21 mouse cellular contexts compared by ENCODE assay signal in the genomic region with DNA sequence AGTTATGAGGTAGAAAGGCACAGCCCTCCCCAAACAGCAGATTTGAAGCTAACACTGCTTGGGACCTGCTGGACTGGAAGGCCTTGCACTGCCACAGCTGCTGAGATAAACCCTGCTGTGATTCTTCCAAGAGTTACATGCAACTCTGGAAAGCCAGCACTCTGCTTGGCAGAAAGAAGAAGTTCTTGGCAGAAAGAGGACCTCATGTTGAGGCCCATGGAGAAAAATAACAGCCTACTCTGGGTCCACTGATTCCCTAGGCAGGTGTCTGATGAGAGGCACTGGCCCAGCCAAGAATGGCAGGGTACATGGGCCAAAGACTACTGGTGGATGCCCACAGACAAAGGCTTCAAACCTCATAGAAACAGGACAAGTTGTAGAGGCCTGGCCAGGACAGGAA.
DNase-seq lines count a peak whose midpoint lies in the region; ATAC-seq lines count a peak whose summit lies in the region.
"Had no signal": no experiment of that assay in that cellular context is flagged by ENCODE, and none has a peak within 500 bp of the region (broad histone marks: within the 10 kb centered on the region; RNA-seq: fewer than 3 reads in every experiment).

No protein-coding gene starts in this region.

- peak; percentile 32 for DNase-seq in gastrocnemius, postnatal 25 days
- no peak for DNase-seq in gastrocnemius, adult 18-20 months (ENCODE audit: low spot score)
- peak; percentile 61 for DNase-seq in left cerebral cortex, postnatal 4 days
- no peak for DNase-seq in left cerebral cortex, adult 11 months (ENCODE audit: low spot score)
- peak; percentile 16 for DNase-seq in adipocyte (ENCODE audit: low spot score)
- peak; percentile 34 for DNase-seq in heart, postnatal 25 days (ENCODE audit: low spot score)
- no peak for DNase-seq in kidney, postnatal 36 days
- DNase-seq: adrenal gland, adult 8-10 months; cerebellum, adult 9-10 months; gastrocnemius, postnatal 10 days; kidney, adult 11 months; kidney, postnatal 4 days; layer of hippocampus, postnatal 36 days; lung, embryonic 14.5 days; lung, postnatal 14 days; thymus, postnatal 4 days had no signal

- no peak for ATAC-seq in granulocyte monocyte progenitor cell, adult 5-6 weeks (replicated peaks; ENCODE audit: poor library complexity, severe bottlenecking)
- ATAC-seq: activated CD4-positive, CD25-positive, alpha-beta regulatory T cell, adult 4 months; CD4-positive, CD25-positive, alpha-beta regulatory T cell, adult 4 months; forebrain, embryonic 16.5 days; inflammation-experienced regulatory T-cells, adult 6 months had no signal

- intact Hi-C loops in left cerebral cortex, postnatal 4 days (cut with DNase I), result no loop called here
- intact Hi-C loops in heart, postnatal 25 days (cut with DNase I), result no loop called here

Comparison
In these comparisons a context has a peak if more than half of its experiments do, and no peak if none do; other contexts are left out.
1. DNase-seq: peak in gastrocnemius, postnatal 25 days (single experiment), left cerebral cortex, postnatal 4 days (single experiment), adipocyte (single experiment) and heart, postnatal 25 days (single experiment); none in gastrocnemius, adult 18-20 months (single experiment), left cerebral cortex, adult 11 months (single experiment) and kidney, postnatal 36 days (0 of 2).